Mouse (Mus musculus): ENCODE measurements around the gene Camta1. TPM values are rescaled to one million over a fixed set of nuclear protein-coding genes. Genes with fewer than 3 reads are reported as not detected.

The Camta1 gene
- polyA plus RNA-seq, 1 experiment from 2014 or later: 171 TPM

DNA sequence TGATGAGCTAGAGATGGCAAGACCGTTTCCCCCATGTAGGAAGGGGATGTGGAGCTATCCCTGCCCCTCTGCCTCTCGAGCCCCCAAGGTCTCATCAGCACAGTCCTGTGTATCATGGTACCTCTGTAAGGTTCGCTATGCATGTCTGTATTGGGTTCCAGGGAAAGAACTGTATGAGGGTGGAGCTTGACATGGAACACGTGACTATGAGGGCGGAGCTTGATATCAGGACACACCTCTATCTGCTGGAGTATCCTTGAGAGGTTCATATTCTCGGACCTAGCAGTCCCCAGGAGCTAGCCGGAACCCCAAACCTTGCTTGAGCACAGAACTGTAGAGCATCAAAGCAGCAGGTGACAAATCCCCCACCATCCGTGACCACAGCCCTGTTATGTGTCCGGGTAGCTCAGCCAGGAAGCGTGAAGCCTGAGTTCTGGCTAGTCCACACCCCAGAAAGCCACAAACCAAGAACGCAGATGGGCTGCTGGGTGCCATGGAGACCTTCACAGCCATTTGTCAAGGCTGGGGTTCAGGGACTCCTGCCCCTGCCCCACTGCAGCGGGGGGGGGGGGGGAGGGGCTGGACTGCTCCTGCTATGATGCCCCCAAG, 122.2 kb downstream of the Camta1 start:
- WGBS: 75% methylated on average over 12 of the region's 12 CpGs

GRCm38 (mm10) chr4:151738875-151739274, 122.8 kb downstream of the Camta1 start:
- no peaks in the 10 kb centered on the region for H3K36me3 ChIP-seq (replicated peaks; ENCODE audit: control insufficient read depth, insufficient read depth)
- peaks cover 20% of the 10 kb centered on the region for H3K4me1 ChIP-seq (replicated peaks; ENCODE audit: control insufficient read depth, insufficient read depth, low read length)
- 0 out of 2 replicates have a peak overlapping the region, but pooled peaks have one; percentile 9 for H3K9ac ChIP-seq
- no peaks in the 10 kb centered on the region for H3K9me3 ChIP-seq (ENCODE audit: control insufficient read depth, low read length)
- 47% methylated on average over 11 of the region's 11 CpGs for WGBS
- H3K4me3 ChIP-seq (replicated peaks; ENCODE audit: low read length): no peak overlapping the region
- H3K27me3 ChIP-seq (ENCODE audit: control insufficient read depth, insufficient read depth, low read length): no peaks in the 10 kb centered on the region
- peak overlapping the region; percentile 66; the same call in 1 of the 2 replicates for H3K27ac ChIP-seq
- DNase-seq (ENCODE audit: low spot score): no peak
- ATAC-seq (ENCODE audit: low FRiP score): no peak
- no peak overlapping the region for H3K4me2 ChIP-seq (replicated peaks)

More for the DNA sequence above, 122.2 kb downstream of the Camta1 start:
- Histone ChIP-seq H3K9me3 (ENCODE audit: control insufficient read depth, low read length) (no peaks in the 10 kb centered on the region), H3K4me1 (replicated peaks; ENCODE audit: control insufficient read depth, insufficient read depth, low read length) (peaks cover 20% of the 10 kb centered on the region), H3K27me3 (ENCODE audit: control insufficient read depth, insufficient read depth, low read length) (no peaks in the 10 kb centered on the region), H3K9ac (no peak overlapping the region), H3K4me3 (replicated peaks; ENCODE audit: low read length) (no peak overlapping the region), H3K36me3 (replicated peaks; ENCODE audit: control insufficient read depth, insufficient read depth) (no peaks in the 10 kb centered on the region), H3K27ac (peak overlapping the region; percentile 66; the same call in 1 of the 2 replicates), H3K4me2 (replicated peaks) (no peak overlapping the region)
- no peak for ATAC-seq (ENCODE audit: low FRiP score)
- DNase-seq (ENCODE audit: low spot score): no peak

GRCm38 (mm10) chr4:151738280-151738679, 123.4 kb downstream of the Camta1 start:
- Histone ChIP-seq H3K27ac (peak overlapping the region; percentile 66; the same call in 1 of the 2 replicates), H3K4me2 (replicated peaks) (no peak overlapping the region), H3K27me3 (ENCODE audit: control insufficient read depth, insufficient read depth, low read length) (no peaks in the 10 kb centered on the region), H3K4me1 (replicated peaks; ENCODE audit: control insufficient read depth, insufficient read depth, low read length) (peaks cover 20% of the 10 kb centered on the region), H3K9ac (no peak overlapping the region), H3K4me3 (replicated peaks; ENCODE audit: low read length) (no peak overlapping the region), H3K36me3 (replicated peaks; ENCODE audit: control insufficient read depth, insufficient read depth) (no peaks in the 10 kb centered on the region), H3K9me3 (ENCODE audit: control insufficient read depth, low read length) (no peaks in the 10 kb centered on the region)
- whole genome bisulfite sequencing: 68% methylated on average over 5 of the region's 5 CpGs
- ATAC-seq (ENCODE audit: low FRiP score): no peak
- DNase-seq (ENCODE audit: low spot score): no peak

DNA sequence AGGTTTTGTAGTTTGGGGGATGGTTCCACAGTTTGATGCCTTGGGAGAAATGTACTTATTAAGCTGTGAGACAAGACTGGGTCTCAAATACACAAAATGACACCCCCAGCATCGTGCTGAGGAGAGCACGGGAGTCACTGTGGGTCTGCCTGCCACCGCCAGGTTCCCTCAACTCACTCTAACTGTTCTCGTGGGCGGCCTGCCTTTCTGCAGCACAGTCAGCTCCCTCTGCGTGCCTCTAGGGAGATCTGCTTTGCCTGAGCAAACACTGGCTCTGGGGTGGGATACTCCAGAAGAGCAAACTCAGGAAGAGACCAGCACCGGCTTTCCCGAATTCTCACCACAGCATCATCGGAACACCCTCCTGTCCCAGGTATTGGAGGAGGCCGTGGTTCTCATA, 129.0 kb downstream of the Camta1 start:
- Histone ChIP-seq H3K4me1 (replicated peaks; ENCODE audit: control insufficient read depth, insufficient read depth, low read length) (peaks cover 9% of the 10 kb centered on the region; the same call in 1 of the 2 replicates), H3K27me3 (ENCODE audit: control insufficient read depth, insufficient read depth, low read length) (no peaks in the 10 kb centered on the region), H3K9ac (no peak overlapping the region), H3K4me2 (replicated peaks) (no peak overlapping the region), H3K27ac (no peak overlapping the region), H3K36me3 (replicated peaks; ENCODE audit: control insufficient read depth, insufficient read depth) (no peaks in the 10 kb centered on the region), H3K4me3 (replicated peaks; ENCODE audit: low read length) (no peak overlapping the region), H3K9me3 (ENCODE audit: control insufficient read depth, low read length) (no peaks in the 10 kb centered on the region)
- DNase-seq (ENCODE audit: low spot score): no peak
- no peak for ATAC-seq (ENCODE audit: low FRiP score)
- 67% methylated on average over 10 of the region's 10 CpGs for WGBS

GRCm38 (mm10) chr4:151730037-151730759, 131.5 kb downstream of the Camta1 start:
- Histone ChIP-seq H3K36me3 (replicated peaks; ENCODE audit: control insufficient read depth, insufficient read depth) (no peaks in the 10 kb centered on the region), H3K4me1 (replicated peaks; ENCODE audit: control insufficient read depth, insufficient read depth, low read length) (peaks cover 9% of the 10 kb centered on the region; the same call in 1 of the 2 replicates), H3K4me3 (replicated peaks; ENCODE audit: low read length) (no peak overlapping the region), H3K9me3 (ENCODE audit: control insufficient read depth, low read length) (no peaks in the 10 kb centered on the region), H3K4me2 (replicated peaks) (no peak overlapping the region), H3K27ac (no peak overlapping the region), H3K9ac (no peak overlapping the region), H3K27me3 (ENCODE audit: control insufficient read depth, insufficient read depth, low read length) (no peaks in the 10 kb centered on the region)
- WGBS: 84% methylated on average over 4 of the region's 4 CpGs
- ATAC-seq (ENCODE audit: low FRiP score) (no peak), DNase-seq (ENCODE audit: low spot score) (no peak)

- Histone ChIP-seq H3K27me3 (ENCODE audit: control insufficient read depth, insufficient read depth, low read length) (no peaks in the 10 kb centered on the region), H3K9me3 (ENCODE audit: control insufficient read depth, low read length) (no peaks in the 10 kb centered on the region), H3K27ac (peak overlapping the region; percentile 44; the same call in 1 of the 2 replicates), H3K4me1 (replicated peaks; ENCODE audit: control insufficient read depth, insufficient read depth, low read length) (peaks cover 9% of the 10 kb centered on the region; the same call in 1 of the 2 replicates), H3K36me3 (replicated peaks; ENCODE audit: control insufficient read depth, insufficient read depth) (no peaks in the 10 kb centered on the region), H3K4me3 (replicated peaks; ENCODE audit: low read length) (no peak overlapping the region), H3K4me2 (replicated peaks) (no peak overlapping the region), H3K9ac (no peak overlapping the region)
- 74% methylated on average over 4 of the region's 4 CpGs for WGBS
- DNase-seq (ENCODE audit: low spot score): no peak
- ATAC-seq (ENCODE audit: low FRiP score): no peak
Measured at GRCm38 (mm10) chr4:151729116-151729515, 132.6 kb downstream of the Camta1 start.

DNA sequence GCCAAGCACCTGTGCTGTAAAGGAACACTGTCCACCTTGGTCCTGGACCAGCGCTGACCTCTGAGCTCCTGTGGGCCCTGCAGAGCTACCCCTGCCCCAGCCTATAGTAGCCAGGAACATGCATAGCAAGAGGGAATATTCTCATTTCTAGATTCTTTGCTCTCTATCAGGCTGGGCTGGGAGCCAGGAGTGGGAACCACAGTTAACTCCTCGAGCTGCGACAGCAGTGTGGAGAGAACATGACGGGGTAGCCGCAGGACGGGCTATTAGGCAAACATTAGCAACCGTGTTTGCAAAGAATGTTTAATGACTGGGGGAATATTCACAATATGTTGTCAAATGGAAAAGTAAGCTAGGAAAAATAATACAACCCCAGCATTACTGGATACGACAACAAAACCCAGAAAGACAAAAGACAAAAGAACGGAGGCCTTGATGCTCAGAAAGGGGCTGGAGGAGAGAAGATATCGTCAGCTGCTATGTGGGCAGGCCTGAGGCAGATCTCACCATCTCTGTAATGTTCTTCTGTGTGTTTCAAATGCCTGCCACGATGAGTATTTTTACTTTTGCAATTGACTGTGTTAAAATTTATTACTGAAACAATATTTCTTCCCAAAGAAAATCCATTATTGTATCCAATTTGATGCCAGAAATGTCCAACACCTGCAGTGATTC, 133.1 kb downstream of the Camta1 start:
- WGBS: 71% methylated on average over 11 of the region's 11 CpGs
- Histone ChIP-seq H3K27me3 (ENCODE audit: control insufficient read depth, insufficient read depth, low read length) (no peaks in the 10 kb centered on the region), H3K36me3 (replicated peaks; ENCODE audit: control insufficient read depth, insufficient read depth) (no peaks in the 10 kb centered on the region), H3K4me3 (replicated peaks; ENCODE audit: low read length) (no peak overlapping the region), H3K9ac (no peak overlapping the region), H3K27ac (peak overlapping the region; percentile 44; the same call in 1 of the 2 replicates), H3K4me2 (replicated peaks) (no peak overlapping the region), H3K4me1 (replicated peaks; ENCODE audit: control insufficient read depth, insufficient read depth, low read length) (peaks cover 9% of the 10 kb centered on the region; the same call in 1 of the 2 replicates), H3K9me3 (ENCODE audit: control insufficient read depth, low read length) (no peaks in the 10 kb centered on the region)
- no peak for ATAC-seq (ENCODE audit: low FRiP score)
- no peak for DNase-seq (ENCODE audit: low spot score)

- Histone ChIP-seq H3K4me3 (replicated peaks; ENCODE audit: low read length) (no peak overlapping the region), H3K9me3 (ENCODE audit: control insufficient read depth, low read length) (no peaks in the 10 kb centered on the region), H3K9ac (no peak overlapping the region), H3K4me2 (replicated peaks) (no peak overlapping the region), H3K36me3 (replicated peaks; ENCODE audit: control insufficient read depth, insufficient read depth) (no peaks in the 10 kb centered on the region), H3K27ac (no peak overlapping the region; the same call in 1 of the 2 replicates), H3K27me3 (ENCODE audit: control insufficient read depth, insufficient read depth, low read length) (no peaks in the 10 kb centered on the region), H3K4me1 (replicated peaks; ENCODE audit: control insufficient read depth, insufficient read depth, low read length) (peaks cover 5% of the 10 kb centered on the region; the same call in 1 of the 2 replicates)
- 73% methylated on average over 2 of the region's 2 CpGs for WGBS
- DNase-seq (ENCODE audit: low spot score) (no peak), ATAC-seq (ENCODE audit: low FRiP score) (no peak)
Measured at GRCm38 (mm10) chr4:151726396-151726795, 135.3 kb downstream of the Camta1 start.

GRCm38 (mm10) chr4:151724897-151725296, 136.8 kb downstream of the Camta1 start:
- DNase-seq (ENCODE audit: low spot score): no peak
- Histone ChIP-seq H3K36me3 (replicated peaks; ENCODE audit: control insufficient read depth, insufficient read depth) (no peaks in the 10 kb centered on the region), H3K4me3 (replicated peaks; ENCODE audit: low read length) (no peak overlapping the region), H3K27me3 (ENCODE audit: control insufficient read depth, insufficient read depth, low read length) (no peaks in the 10 kb centered on the region), H3K9ac (no peak overlapping the region), H3K9me3 (ENCODE audit: control insufficient read depth, low read length) (no peaks in the 10 kb centered on the region), H3K4me2 (replicated peaks) (no peak overlapping the region), H3K4me1 (replicated peaks; ENCODE audit: control insufficient read depth, insufficient read depth, low read length) (peaks cover 12% of the 10 kb centered on the region; the same call in 1 of the 2 replicates), H3K27ac (no peak overlapping the region)
- ATAC-seq (ENCODE audit: low FRiP score): no peak
